Mouse (Mus musculus) layer of hippocampus, postnatal 10 days (tissue): Measurements from ENCODE around the gene Dnajb1. TPM values are rescaled to one million over a fixed set of nuclear protein-coding genes. Genes with fewer than 3 reads are reported as not detected.
"Not testable (repeated sequence)": the region's sequence is repeated elsewhere in the genome, so short reads cannot be mapped to it uniquely, and the experiment has no call there.

Experiments used
- DNase-seq, 2 experiments: peaks; one replicate each; pipeline ENCODE4 v3.0.0; 2021; ENCODE audit warnings: low spot score in 2 of 2
- total RNA-seq, 2 experiments: library from RNA; stranded (reverse); gene quantifications; 2 replicates each; pipeline ENCODE4 v1.2.3; 2021

Gene Dnajb1
- total RNA-seq, 2 experiments from 2014 or later, result 29.4 to 33.5 TPM

DNA sequence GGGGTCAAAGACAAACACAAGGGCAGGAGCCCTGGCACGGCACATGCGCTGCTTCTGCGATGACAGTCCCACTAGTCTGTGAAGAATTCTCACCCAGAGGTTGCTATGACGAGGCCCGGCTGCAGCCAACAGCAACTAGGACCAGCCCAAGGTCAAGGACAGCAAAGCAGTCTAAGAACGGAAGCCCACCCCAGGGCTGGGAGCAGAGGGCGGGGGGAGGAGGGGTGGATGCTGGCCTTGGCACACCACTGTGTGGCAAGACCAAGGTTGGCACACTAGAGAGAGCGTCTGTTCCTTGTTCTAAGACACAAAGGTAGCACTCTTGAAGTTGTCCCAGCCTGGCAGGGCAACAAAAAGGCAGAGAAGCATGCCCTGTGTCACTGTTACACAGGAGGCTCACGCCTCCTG lies 30.6 kb upstream of the Dnajb1 start:
- peak; percentile 10 to 20 for DNase-seq

DNA sequence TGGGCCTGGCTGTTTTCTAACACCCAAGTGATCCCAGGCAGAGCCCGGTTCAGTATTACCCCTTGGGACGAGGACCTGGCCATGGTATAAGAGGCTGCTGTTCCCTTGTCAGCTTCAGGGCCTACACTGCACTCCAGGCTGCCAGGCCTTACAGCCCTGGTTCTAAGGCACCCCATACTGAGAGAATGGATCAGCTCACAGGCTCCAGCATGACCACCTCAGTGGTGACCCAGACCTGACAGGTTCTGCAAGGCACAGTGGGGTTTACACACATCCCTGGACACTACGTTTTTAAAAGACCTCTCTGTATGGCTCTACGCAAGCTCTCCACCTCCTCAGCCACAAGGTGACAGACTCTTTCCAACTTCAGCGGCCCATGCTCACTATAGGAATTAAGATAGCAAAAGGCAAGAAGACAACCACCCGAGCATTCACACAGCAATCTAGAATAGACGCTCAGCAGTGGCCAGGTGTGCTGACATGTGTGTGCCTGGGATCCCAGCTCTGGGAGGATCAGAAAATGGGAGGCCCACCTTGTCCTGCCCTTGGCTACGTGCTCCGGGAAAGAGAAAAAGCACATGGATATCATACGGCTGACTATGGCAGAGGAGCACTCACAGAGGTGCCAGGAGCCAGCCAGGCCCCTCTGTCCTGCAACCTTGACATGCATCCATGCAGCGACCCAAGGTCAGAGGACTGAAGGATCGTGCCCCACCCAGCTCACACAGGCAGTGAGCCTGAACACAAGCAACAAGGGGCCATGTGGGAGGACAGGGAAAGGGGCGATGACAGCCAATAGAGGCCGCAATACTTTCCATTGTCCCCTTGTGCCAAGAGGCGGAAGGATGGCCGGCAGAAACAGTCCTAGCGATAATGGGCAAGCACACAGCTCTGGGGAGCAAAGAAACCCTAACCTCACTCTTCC lies 29.6 kb upstream of the Dnajb1 start:
- peak; percentile 5 to 16 for DNase-seq

DNA sequence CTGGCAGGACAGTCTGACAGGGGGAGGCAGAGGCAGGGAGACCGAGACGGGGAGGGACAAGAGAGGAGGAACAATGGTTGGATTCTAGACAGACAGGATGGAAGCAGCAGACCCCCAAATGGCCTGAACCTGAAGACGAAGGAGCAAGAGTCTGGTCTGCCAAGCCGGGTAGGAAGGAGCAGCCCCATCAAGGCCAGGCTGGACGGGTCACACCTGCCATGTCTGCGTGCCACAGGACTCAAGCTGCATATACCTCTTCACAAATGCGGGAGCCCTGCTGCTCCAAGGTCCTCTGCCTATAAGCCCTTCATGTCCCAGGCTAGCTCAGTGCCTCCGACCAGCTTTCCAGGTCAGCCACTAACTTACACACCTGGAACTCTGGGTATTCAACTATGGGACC lies 28.3 kb upstream of the Dnajb1 start:
- peak in 1 of 2 experiments; percentile 9 for DNase-seq

DNA sequence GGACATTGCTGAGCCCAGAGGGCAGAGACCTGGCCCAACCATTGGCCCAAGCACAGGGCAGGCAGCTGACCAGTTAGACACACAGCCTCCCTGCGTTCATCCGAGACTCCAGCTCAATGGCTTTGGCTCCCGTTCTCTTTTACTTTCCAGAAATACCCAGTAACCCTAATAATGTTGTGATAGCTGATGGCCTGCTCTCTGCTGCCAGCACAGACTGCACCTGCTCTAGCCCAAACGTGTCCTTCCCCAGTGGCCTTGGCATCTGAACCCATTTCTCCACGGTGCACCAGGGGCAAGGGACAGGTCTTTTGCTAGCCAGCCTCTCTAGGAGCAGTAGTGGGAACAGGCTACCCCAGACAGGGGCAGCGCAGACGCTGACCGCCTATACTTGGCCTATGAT lies 27.2 kb upstream of the Dnajb1 start:
- peak in 1 of 2 experiments; percentile 8 for DNase-seq

DNA sequence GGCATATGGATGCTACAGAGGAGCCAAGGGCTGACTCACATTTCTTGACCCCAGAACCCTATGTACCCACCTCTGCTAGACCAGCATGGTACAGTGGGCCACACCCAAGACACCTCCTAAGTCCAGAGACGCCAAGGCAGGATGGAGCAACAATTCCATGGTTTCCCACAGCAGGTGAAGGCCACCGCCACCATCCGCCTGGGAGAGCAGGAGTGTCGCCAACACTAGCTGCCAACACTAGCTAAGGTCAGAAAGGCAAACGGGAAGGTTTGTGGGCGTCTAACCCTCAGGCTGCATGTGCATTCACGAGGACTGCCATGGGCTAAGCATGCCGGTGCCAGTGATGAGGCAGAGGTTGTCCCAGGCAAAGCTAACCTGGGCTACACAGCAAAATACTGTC lies 25.8 kb upstream of the Dnajb1 start:
- DNase-seq, result peak in 1 of 2 experiments; percentile 4

DNA sequence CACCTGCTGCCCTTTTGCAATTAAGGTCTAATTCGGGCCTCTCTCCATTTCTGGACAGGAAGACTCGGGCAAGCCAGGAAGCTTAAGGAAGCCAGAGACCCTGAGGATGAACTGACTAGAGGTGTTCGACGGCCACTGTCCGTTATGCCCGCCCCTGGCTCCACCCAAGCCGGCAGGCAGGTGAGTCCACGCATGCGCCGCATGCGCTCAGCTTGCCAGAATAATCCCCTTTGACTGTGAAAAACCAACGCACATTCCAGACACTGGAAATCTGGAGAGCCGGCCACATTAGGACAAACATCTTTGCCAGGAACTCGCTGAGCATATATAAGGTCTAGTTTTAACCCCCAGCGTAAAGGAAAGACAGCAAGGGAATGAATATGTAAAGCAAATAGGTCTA lies 24.8 kb upstream of the Dnajb1 start:
- no peak for DNase-seq

DNA sequence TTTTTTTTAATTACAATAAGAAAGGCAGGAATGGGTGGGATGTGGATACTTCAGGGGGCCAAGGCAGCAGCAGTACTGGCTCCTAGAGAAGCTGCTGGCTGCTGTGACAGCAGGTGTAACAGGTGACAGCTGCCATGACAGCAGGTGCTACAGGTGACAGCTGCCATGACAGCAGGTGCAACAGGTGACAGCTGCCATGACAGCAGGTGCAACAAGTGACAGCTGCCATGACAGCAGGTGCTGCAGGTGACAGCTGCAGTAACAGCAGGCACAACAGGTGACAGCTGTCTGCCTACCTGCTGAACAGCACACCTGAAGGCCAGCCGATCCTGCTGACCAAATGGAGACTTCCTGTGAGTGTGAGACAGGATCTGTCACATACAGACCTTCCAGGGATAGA lies 23.2 kb upstream of the Dnajb1 start:
- DNase-seq, result no peak

DNA sequence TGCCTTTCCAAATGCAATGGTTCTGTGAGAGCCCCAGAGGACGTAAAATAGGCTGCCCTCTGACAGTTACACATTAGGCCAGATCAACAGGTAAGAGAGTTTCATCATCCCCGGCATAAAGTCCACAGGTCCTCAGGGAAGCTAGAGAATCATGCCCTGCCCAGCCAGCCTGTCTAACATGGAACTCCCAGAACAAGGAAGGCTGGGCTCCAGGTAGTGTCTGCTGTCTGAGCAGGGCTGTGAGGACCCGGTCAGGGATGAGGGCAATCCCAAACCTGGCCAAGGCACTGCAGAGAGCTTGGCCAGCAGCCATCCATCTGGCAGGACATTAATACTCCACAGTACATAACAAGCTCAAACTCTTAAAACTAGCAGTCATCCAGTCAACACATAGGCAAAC lies 22.7 kb upstream of the Dnajb1 start:
- no peak for DNase-seq

DNA sequence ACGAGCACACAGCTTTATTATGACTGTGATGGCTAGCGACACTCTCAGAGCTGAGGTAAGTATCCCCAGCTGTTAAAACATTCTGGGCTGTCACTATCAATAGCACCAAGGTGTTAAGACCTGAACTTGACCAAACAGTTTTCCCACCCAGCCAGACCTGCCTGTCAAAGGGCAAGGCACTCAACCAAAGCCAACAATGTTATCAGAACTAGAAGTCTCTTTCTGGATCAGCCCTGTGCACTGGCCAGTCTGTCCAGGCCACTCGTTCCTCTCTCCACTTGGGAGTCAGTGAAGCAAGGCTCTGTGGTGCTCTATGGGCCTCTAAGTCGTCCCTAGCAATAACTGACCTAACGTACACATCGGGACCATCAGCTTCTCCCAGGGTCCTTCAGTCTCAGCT lies 20.3 kb upstream of the Dnajb1 start:
- no peak for DNase-seq

DNA sequence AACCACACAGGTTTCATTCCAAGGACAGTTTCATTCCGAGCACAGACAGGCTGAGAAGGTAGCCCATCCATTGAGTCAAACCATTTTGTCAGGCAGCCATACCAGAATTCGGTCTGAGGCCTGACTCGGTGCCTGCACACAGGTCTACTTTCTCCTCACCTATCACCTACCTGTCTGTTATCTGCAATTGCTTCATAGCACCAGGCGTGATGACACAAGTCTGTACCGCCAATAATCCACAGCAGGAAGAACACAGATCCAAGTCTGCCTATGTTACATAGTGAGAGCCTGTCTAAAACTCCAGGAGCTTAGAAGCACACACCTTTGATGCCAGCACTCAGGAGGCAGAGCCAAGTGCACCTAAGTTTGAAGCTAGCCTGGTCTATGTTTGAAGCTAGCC lies 19.1 kb upstream of the Dnajb1 start:
- DNase-seq, result no peak

DNA sequence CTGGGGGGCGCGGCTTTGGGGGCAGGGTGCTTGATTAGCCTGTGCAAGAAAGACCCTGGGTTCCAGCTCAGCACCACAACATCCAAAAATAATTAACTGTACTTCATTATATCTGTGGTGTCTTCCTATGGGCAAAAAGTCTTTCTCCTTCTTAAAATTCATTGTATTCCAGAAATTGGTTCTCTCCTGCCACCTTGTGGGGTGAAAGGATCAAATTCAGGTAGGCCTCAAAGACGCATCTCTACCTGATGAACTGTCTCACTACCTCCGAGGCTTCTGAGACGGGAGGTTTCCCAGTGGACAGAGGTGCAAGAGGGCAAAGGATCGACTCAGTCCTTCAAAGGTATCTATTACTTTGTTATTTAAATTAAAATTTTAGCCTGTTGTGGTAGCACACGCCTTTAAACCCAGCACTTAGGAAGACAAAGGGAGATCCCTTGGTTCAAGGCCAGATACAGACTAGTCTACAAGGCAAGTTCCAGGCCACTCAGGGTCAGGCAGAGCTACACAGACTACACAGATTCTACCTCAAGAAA lies 17.4 kb upstream of the Dnajb1 start:
- no peak for DNase-seq

DNA sequence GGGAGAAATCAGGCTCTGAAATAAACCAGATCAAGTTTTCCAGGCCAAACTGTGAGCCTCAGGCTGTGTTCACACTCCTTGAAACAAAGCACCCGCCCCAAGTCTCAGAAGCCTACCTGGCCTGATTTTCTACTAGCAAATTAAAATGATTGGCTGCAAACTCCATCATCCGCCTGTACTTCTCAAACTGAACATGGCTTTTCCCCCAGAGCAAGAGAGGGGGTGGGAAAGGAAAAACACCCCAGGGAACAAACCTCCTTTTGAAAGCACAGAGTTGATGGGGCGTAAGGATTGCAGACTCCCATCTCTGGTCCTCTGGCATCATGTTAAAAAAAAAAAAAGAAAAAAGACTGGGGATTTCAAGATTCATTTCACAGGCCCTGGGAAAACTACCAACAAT lies 15.3 kb upstream of the Dnajb1 start:
- no peak for DNase-seq

DNA sequence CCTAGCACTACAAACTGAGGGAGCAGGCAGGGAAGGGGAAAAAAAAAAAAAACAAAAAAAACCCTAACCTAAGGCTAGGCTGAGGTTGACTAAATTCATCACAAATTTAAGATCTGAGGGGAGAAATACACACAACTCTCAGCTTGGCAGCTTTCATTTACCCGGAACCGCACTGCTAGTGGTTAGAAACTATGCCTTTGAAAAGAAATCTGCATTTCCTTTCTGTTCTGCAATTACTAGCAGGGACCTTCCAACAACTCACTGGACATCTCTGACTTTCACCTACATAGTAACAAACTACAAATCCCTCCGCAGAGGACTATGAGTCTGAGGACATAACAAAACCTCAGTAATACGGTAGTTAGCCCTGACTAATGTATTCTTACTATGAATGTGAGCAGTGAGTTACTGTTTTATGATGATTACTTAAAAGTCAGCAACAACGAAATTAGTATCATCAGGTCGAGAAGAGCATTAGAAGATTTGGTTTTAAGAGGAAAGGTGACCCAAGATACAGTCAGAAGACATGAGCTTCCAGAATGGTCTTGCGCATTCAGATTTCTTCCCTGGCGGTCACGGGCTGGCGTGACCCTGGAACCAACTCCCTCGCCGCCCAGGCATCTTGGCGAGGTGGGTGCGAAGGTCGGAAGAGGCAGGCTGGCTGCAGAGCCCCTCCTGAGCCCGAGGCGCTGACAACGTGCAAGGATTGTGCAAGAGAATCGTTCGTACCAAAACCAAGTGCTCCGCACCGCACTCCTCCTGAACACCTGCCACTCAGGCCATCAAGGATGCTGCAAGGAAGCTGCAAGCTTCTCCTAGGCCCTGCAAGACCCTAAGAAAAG lies 14.4 kb upstream of the Dnajb1 start:
- DNase-seq, result no peak

DNA sequence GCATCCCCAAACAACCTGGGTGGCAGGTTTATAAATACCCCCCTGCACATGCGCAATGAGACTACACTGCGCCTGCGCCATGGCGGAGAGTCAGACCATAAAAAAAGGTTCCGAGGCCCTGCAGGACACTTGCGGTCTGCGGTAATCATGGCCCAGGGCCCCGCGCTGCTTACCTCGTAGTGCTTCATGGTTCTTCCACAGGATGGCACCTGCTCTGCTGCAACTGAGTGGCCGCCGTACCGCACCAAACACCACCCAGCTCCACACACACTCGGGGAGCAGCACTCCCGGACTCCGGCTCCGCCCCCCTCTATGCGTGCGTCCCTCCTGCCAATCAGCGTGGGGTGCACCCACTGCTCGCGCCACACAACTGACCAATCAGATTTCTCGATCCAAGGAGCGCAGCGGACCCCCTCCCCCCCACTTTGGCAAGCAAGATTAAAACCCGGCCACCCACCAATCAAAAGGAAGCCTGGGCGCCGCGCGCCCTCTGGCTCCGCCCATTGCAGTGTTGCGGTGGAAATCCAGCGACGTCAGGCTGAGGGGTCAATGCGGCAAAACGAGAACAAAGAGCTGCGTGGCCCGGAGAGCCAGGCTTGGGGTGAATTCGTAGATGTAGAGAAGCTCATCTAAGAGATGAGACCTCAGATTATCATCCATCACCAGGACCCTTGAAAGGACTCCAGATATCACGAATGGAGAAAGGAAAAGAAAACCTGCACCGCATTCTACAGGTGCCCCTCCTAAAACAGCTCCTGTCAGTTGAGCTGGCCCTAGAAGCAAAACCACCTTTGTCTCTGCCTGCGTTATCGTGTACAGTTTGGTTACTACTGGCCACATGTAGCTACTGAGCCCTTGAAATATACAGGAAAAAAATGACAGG lies 13.6 kb upstream of the Dnajb1 start:
- peak; percentile 95 to 96 for DNase-seq

DNA sequence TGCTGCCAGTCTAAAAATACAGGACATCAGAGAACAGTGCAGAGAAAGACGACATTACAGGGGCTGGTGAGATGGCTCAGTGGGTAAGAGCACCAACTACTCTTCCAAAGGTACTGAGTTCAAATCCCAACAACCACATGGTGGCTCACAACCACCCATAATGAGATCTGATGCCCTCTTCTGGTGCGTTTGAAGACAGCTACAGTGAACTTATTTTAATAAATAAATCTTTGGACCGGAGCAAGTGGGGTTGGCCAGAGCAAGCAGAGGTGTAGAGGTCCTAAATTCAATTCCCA lies 13.0 kb upstream of the Dnajb1 start:
- not testable (repeated sequence) for DNase-seq

DNA sequence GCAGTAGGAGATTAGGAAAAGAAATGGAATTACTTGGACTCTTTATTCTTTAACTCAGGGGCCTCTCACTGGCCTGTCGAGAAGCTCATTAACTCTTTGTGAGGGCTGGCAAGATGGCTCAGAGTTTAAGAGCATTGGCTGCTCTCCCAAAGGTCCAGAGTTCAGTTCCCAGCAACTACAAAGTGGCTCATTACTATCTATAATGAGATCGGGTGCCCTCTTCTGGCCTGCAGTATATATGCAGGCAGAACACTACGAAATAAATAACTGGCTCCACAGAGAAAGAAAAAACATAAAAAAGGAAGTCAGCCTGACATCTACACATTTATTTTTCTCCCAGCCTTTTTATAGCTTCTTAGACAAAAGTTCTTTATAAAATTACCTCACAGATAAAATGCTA lies 11.6 kb upstream of the Dnajb1 start:
- DNase-seq, result no peak

DNA sequence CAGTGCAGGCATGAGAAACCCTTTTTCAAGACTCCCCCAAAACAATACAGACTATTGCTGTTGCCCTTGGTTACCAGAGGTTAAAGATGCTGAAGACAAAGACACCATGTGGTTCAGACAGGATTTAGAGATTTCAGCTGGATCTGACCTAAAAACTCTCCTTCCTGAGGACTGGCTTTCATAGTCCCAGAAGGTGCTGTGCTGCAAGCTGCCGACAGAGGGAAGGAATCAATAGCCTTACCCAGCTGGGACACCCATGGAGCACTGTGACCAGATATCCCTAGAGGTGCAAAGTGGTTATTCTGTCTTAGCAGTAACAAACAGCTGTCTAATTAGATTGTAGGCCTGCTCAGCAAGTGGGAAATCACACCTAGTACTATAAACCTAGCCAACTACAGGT lies 9.8 kb upstream of the Dnajb1 start:
- no peak for DNase-seq

DNA sequence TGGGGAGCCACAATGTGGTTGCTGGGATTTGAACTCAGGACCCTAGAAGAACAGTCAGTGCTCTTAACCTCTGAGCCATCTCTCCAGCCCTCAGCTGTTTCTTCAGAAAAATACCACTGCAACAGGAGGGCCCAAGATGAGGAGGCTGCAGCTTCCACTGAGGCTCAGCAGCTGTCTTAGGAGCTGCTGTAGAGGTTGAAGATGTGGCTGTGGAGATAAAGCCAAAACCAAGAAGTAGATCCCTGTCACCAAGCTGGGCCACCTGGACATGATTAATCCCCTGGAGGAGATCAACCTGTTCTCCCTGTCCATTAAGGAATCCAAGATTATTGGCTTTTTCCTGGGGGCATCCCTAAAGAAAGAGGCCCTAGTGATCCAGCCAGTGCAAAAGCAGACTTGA lies 8.2 kb upstream of the Dnajb1 start:
- no peak for DNase-seq

DNA sequence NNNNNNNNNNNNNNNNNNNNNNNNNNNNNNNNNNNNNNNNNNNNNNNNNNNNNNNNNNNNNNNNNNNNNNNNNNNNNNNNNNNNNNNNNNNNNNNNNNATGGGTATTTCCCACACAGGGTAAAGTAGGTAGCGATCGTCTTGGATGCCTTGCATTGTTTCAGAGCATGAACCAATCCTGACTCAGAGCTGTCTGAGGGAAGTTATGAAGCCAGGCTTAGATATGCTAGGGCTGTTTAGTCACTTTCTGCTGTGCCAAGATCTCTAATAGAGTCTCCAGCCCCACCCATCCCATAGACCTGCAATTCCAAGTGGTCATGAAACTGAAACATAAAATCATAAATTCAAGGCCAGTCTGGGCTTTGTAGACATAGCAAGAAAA lies 5.4 kb upstream of the Dnajb1 start:
- no peak for DNase-seq

DNA sequence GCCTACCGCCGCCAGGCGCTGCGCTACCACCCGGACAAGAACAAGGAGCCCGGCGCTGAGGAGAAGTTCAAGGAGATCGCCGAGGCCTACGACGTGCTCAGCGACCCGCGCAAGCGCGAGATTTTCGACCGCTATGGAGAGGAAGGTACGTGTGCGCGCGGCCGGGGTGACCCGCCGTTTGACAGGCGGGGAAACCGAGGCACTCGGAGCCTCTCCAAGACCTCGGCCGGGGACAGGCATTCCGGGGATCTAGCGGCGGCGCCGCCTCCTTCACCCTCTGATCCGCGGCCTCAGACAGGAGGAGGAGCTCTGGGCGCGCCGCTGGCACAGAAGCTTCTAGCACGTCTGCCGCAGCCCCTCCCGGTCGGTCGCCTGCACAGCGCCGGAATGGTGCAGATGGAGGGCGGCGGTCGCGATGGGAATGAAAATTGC lies 421 bp downstream of the Dnajb1 start:
- peak; percentile 80 to 84 for DNase-seq

DNA sequence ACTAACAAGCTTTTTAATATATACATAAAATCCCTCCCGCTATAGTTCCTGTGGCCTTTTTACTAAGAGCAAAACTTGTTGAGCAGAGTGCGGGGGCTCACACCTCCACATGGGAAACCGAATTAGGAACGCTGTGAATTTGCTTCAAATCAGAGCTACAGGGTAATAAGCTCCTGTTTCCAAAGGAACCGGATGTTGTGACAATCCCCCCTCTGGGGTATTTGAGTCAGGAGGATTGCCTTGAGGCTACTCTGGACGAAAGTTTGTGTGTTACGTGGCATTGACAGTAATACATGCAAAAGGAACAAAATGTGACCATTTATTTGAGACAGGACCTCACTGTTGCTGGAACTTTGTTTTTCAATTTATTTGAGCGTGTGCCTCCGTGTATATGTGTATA lies 1.1 kb downstream of the Dnajb1 start:
- DNase-seq, result no peak
